Mouse (Mus musculus) forebrain, embryonic 13.5 days (tissue): ENCODE data around the gene Tns3. TPM values are rescaled to one million over a fixed set of nuclear protein-coding genes. Genes with fewer than 3 reads are reported as not detected.

ENCODE experiments used
- ATAC-seq: fragments of 200-750 bp; cut with Nextera tagmentation; 2 replicates; pipeline ENCODE4 v1.8.0; 2017
- H3K27ac ChIP-seq: fragments of 300-500 bp; sonication (generic); 2 replicates; pipeline ENCODE4 v1.5.1; 2015; ENCODE audit warnings: inconsistent platforms, mild to moderate bottlenecking, moderate library complexity
- H3K27me3 ChIP-seq: fragments of 300-500 bp; sonication (generic); 2 replicates; pipeline ENCODE4 v1.6.1; 2015; ENCODE audit warnings: mild to moderate bottlenecking, inconsistent platforms
- H3K36me3 ChIP-seq: fragments of 300-500 bp; sonication (generic); 2 replicates; pipeline ENCODE4 v1.6.1; 2015; ENCODE audit warnings: mild to moderate bottlenecking, inconsistent platforms; ENCODE audit not compliant: poor library complexity, severe bottlenecking
- H3K4me1 ChIP-seq: fragments of 300-500 bp; sonication (generic); 2 replicates; pipeline ENCODE4 v1.6.1; 2015; ENCODE audit warnings: inconsistent platforms
- H3K4me2 ChIP-seq: fragments of 300-500 bp; sonication (generic); 2 replicates; pipeline ENCODE4 v1.6.1; 2015; ENCODE audit warnings: inconsistent platforms, mild to moderate bottlenecking, moderate library complexity
- H3K4me3 ChIP-seq: fragments of 300-500 bp; sonication (generic); 2 replicates; pipeline ENCODE4 v1.5.1; 2015; ENCODE audit warnings: mild to moderate bottlenecking, inconsistent platforms
- H3K9ac ChIP-seq: fragments of 300-500 bp; sonication (generic); 2 replicates; pipeline ENCODE4 v1.6.1; 2015; ENCODE audit warnings: mild to moderate bottlenecking, inconsistent platforms
- H3K9me3 ChIP-seq: fragments of 300-500 bp; sonication (generic); replicated peaks from 2 replicates; pipeline ENCODE4 v1.6.1; 2016; ENCODE audit warnings: inconsistent platforms
- WGBS: fragments of 180-500 bp; shearing (Covaris S2); methylation state at CpG from one replicate; pipeline ENCODE4 v1.1.7; 2015; 5-methylcytosine and 5-hydroxymethylcytosine counted together
- polyA plus RNA-seq: library from polyadenylated mRNA; unstranded; fragments of >200 nt; fragmentation: Nextera tagmentation; extraction: Ambion mirVana; gene quantifications from 2 replicates; pipeline ENCODE4 v1.2.1, GENCODE M21; 2015

Tns3 gene
- polyA plus RNA-seq, 1 experiment from 2014 or later = 6.6 TPM

DNA sequence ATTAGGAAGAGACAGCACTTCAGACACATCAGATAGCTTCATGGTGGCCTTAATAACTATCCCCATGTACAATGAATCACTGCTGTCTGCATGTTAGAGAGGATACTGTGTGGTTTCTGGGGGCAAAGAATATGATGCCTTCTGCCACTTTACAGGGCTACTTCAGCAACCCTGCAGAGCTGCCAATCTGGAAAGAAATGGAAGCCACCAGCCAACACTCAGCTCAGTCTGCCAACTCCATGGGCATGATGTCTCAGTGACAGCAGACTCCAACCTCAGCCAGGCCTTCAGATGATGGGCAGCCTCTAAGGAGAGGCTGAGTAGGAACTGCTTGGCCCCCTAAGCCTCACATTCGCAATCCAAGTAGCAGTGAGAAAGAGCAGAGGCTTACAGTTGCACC, 61.7 kb downstream of the Tns3 start:
- Histone ChIP-seq H3K4me1 (no peaks in the 10 kb centered on the region), H3K4me3 (no peak overlapping the region), H3K36me3 (no peaks in the 10 kb centered on the region), H3K27me3 (no peaks in the 10 kb centered on the region), H3K9me3 (no peaks in the 10 kb centered on the region), H3K9ac (no peak overlapping the region), H3K27ac (no peak overlapping the region), H3K4me2 (no peak overlapping the region)
- ATAC-seq = no peak
- WGBS = 95% methylated on average over 1 of the region's 1 CpGs

DNA sequence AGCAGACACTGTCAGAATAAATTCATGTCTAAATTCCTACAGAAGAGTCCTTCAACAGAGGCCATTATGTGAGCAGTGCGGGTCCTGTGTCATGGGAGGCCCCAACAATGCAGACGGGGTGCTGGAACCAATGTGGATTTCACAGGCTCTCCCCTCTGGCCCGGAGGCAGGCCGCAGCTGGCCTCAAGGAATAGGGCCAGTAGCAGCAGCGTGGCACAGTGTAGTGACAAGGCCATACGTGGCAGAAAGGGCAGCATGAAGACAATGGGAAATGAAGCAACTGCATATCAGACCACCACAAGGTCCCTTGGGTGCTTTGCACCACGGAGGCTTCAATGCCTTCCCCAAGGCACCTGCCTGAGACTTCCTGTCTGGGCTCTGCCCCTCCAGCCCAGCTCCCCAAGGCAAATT, 62.9 kb downstream of the Tns3 start:
- H3K9me3 ChIP-seq = no peaks in the 10 kb centered on the region
- ATAC-seq = no peak
- no peak overlapping the region for H3K27ac ChIP-seq
- H3K9ac ChIP-seq = no peak overlapping the region
- no peak overlapping the region for H3K4me3 ChIP-seq
- H3K27me3 ChIP-seq = no peaks in the 10 kb centered on the region
- H3K36me3 ChIP-seq = no peaks in the 10 kb centered on the region
- no peaks in the 10 kb centered on the region for H3K4me1 ChIP-seq
- no peak overlapping the region for H3K4me2 ChIP-seq
- WGBS = 56% methylated on average over 7 of the region's 7 CpGs

DNA sequence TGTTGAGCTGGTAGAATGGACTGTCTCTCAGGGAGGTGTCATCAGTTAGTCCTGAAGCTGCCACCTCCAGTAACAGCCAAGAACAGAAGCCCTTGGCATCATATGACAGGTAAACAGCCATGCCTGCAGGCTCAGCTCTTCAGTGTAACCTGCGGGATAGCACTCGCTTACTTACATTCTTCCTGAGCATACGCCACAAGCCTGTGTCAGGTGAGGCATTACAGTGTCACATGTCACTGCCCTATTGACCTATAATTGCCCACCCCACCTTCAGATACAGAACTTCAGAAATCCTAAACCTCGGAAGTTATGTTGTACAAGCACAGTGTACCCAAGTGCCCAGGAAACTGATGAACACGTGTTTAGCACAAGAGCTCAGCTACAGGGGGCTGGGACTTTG, 68.7 kb downstream of the Tns3 start:
- no peaks in the 10 kb centered on the region for H3K9me3 ChIP-seq
- no peak overlapping the region for H3K9ac ChIP-seq
- H3K4me2 ChIP-seq = no peak overlapping the region
- H3K27ac ChIP-seq = no peak overlapping the region
- no peak for ATAC-seq
- H3K4me3 ChIP-seq = no peak overlapping the region
- H3K36me3 ChIP-seq = no peaks in the 10 kb centered on the region
- H3K4me1 ChIP-seq = no peaks in the 10 kb centered on the region
- WGBS = 93% methylated on average over 5 of the region's 5 CpGs
- no peaks in the 10 kb centered on the region for H3K27me3 ChIP-seq

DNA sequence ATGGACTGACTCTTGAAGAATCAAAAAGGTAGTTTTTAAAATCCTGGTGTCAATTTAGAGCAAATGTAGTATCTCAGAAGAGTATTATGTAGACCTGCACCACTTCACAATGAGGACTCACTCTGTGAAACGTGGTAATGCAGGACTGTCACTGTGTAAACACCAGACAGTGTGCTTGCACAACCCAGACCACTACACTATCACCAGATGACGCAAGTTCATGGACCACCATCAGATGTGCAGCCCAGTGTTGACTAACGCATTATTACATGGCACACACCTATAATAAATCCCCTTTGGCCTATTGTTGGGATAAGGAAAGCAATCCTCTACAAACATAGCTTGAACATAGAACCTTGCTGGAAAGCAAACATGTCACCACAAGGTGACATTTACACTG, 71.2 kb downstream of the Tns3 start:
- Histone ChIP-seq H3K36me3 (no peaks in the 10 kb centered on the region), H3K27ac (no peak overlapping the region), H3K9me3 (no peaks in the 10 kb centered on the region), H3K4me2 (no peak overlapping the region), H3K27me3 (no peaks in the 10 kb centered on the region), H3K4me1 (no peaks in the 10 kb centered on the region), H3K9ac (no peak overlapping the region), H3K4me3 (no peak overlapping the region)
- no peak for ATAC-seq
- 93% methylated on average over 3 of the region's 3 CpGs for WGBS

DNA sequence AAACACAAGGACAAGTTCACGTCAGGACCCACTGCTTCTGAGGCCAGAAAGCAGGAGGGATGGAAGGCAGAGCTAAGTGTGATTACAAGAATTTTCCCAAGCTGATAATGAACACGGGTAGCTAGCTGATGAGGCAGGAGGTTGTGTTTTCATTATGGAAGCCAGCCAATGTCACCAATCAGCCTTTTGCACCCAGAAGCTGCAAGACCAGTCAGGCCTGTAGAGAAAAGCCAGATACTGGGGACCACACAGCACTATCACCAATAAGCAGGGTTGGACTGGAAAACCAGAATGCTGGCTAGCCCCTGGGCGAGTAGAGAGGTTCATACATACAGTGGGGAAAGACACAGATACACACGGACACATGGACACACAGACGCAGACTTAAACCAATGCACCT, 73.1 kb downstream of the Tns3 start:
- H3K36me3 ChIP-seq = no peaks in the 10 kb centered on the region
- no peak overlapping the region for H3K27ac ChIP-seq
- H3K4me1 ChIP-seq = peaks cover 13% of the 10 kb centered on the region
- no peak overlapping the region for H3K4me3 ChIP-seq
- no peak overlapping the region for H3K9ac ChIP-seq
- H3K9me3 ChIP-seq = no peaks in the 10 kb centered on the region
- no peaks in the 10 kb centered on the region for H3K27me3 ChIP-seq
- no peak overlapping the region for H3K4me2 ChIP-seq
- 90% methylated on average over 5 of the region's 5 CpGs for WGBS
- ATAC-seq = no peak

DNA sequence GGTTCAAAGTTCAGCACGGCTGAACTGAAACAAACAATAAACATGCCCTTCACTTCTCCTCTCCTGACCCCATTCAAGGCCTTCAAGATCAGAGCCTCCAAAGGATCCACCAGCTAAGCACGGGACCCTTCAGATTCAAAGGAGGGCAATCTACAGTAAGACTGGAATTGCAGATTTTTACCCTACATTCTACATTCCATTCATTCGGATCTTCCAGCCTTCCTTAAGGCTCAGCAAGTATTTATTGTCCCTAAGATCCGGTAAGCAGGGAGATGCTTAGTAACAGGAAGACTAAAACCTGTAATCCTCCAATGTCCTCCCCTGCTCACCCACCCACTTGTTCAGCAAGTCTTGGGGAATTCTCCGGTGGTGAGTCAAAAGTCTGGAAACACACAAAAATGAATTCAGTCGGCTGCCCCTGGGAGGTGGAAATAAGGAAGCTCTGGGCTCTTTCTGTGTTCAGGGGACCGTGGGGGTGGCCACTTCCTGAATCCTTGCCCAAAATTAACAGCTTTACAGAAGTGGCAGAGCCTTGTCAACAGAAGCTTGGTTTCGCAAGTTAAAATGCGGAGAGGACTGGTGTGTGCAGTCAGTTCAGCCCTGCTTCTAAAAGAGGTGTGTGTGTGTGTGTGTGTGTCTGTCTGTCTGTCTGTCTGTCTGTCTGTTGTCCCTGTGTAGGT, 75.0 kb downstream of the Tns3 start:
- 69% methylated on average over 9 of the region's 9 CpGs for WGBS

DNA sequence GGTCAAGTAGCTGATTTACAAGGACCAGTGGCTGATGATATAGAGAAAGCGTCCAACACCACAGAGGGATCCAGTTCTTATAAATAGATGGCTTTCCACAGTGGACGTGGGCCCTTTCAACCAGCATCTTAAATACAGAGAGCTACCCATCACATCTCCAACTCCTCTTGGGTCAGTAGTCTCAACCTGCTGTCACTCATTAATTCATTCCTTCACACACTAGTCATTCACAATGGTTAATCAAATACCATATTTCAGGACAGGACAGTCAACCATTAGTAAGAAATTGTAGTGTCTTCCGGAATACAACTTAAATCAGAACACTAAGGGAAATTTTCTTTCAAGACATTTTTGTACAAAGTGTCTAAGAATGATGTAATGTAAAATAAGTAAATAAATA, 76.4 kb downstream of the Tns3 start:
- Histone ChIP-seq H3K4me1 (peaks cover 33% of the 10 kb centered on the region), H3K27ac (no peak overlapping the region), H3K4me2 (no peak overlapping the region), H3K36me3 (no peaks in the 10 kb centered on the region), H3K9ac (no peak overlapping the region), H3K27me3 (no peaks in the 10 kb centered on the region), H3K4me3 (no peak overlapping the region), H3K9me3 (no peaks in the 10 kb centered on the region)
- no peak for ATAC-seq
- WGBS = 89% methylated on average over 3 of the region's 3 CpGs

More for the DNA sequence above, 75.0 kb downstream of the Tns3 start:
- Histone ChIP-seq H3K9ac (no peak overlapping the region), H3K4me1 (peaks cover 32% of the 10 kb centered on the region), H3K4me3 (no peak overlapping the region), H3K27me3 (no peaks in the 10 kb centered on the region), H3K9me3 (no peaks in the 10 kb centered on the region), H3K4me2 (no peak overlapping the region), H3K27ac (no peak overlapping the region), H3K36me3 (no peaks in the 10 kb centered on the region)
- ATAC-seq = no peak

DNA sequence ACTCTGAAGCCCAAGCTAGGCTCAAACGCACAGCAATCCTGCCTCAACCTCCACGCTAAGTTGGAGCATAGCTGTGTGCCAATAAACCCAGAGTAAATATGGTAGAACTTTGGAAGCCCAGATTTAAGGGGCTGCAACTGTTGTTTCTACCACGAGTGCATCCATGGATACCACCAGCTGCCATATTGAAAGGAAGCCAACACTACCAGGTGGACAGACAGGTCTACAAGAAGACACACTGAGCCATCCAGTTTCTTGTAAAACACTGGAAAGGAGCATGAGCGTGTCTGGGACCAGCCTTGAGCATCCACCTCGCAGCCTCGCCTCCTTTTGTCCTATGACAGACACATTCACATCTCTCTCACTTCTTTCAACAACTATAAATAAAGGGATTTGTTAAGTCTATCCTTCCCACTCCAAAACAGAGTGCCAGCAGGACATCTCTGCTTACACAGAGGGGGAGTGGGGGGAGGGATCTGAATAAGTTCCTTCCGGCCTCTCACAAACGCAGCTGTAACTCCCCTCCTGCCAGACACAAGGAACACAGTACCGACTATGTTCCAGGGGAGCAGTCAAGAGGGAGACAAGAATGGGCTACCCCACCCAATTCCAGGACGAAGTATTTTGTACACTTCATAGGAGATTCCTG, 77.2 kb downstream of the Tns3 start:
- Histone ChIP-seq H3K9ac (no peak overlapping the region), H3K27ac (peak overlapping the region; percentile 32; the same call in 1 of the 2 replicates), H3K27me3 (no peaks in the 10 kb centered on the region), H3K4me2 (no peak overlapping the region), H3K9me3 (no peaks in the 10 kb centered on the region), H3K4me1 (peaks cover 33% of the 10 kb centered on the region), H3K4me3 (no peak overlapping the region), H3K36me3 (no peaks in the 10 kb centered on the region)
- no peak; the same call in 1 of the 2 replicates for ATAC-seq
- WGBS = 34% methylated on average over 10 of the region's 10 CpGs

DNA sequence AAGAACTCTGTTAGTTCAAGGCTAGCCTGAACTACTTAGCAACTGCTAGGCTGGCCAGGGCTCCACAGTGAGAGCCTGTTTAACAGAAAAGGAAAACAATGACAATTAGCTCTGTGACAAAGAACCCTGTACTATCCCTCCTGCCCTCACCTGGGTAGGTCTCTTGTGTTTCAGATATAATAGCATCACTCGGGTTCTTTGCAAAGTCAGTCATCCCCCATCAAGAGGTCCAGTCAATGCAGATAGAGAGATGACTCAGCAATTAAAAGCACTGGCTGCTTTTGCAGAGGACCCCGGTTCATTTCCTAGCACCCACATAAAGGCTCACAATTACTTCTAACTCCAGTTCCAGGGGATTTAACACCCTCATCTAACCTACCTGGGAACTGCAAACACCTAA, 78.0 kb downstream of the Tns3 start:
- no peaks in the 10 kb centered on the region for H3K27me3 ChIP-seq
- no peak overlapping the region for H3K4me2 ChIP-seq
- no peak overlapping the region for H3K4me3 ChIP-seq
- ATAC-seq = no peak
- no peaks in the 10 kb centered on the region for H3K36me3 ChIP-seq
- H3K9me3 ChIP-seq = no peaks in the 10 kb centered on the region
- WGBS = 69% methylated on average over 2 of the region's 2 CpGs
- peaks cover 33% of the 10 kb centered on the region for H3K4me1 ChIP-seq
- H3K27ac ChIP-seq = no peak overlapping the region
- H3K9ac ChIP-seq = no peak overlapping the region

DNA sequence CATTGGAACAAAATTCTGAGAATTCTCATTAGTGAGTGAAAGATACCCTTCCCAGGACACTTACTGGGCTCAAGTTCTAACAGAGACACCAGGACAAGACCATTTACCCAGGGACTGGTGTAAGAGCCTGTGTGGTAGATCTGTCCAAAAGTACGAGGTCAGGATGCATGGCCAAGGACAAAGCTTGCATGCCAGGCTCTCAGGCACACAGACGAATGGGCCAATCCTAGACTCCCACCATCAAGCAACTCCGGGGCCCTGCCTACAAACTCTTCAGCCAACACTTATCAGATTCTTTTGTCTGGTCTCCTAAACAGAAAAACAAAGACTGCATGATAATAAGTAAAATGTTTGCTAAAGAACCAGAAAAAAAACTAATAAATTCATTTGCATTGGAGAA, 78.6 kb downstream of the Tns3 start:
- no peak for ATAC-seq
- H3K9ac ChIP-seq = no peak overlapping the region
- 0 out of 2 replicates have a peak overlapping the region, but pooled peaks have one; percentile 51 for H3K27ac ChIP-seq
- no peaks in the 10 kb centered on the region for H3K36me3 ChIP-seq
- H3K4me1 ChIP-seq = peaks cover 33% of the 10 kb centered on the region
- no peaks in the 10 kb centered on the region for H3K27me3 ChIP-seq
- H3K4me3 ChIP-seq = no peak overlapping the region
- no peaks in the 10 kb centered on the region for H3K9me3 ChIP-seq
- H3K4me2 ChIP-seq = no peak overlapping the region
- 51% methylated on average over 3 of the region's 3 CpGs for WGBS

DNA sequence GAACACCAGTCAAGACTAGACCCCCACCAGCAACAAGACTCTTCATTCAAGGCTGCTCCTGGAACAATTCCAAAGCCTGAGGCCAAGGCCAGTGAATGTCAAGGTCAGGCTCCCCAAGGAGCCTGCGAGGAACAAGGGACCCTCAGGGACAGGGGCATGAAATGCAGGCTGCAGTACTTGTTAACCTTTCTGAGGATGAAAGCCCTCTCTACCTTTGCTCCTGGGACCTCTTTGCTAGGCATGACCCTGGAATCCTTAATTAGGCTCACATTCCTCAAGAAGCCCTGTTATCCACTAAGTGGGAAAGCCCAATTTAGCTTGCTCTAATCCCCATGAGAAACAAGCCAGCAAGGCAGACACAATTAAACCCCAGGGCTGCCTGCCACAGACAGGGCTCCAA, 79.4 kb downstream of the Tns3 start:
- Histone ChIP-seq H3K4me1 (peaks cover 33% of the 10 kb centered on the region), H3K36me3 (no peaks in the 10 kb centered on the region), H3K4me3 (no peak overlapping the region), H3K4me2 (no peak overlapping the region), H3K27ac (peak overlapping the region; percentile 51; the same call in 1 of the 2 replicates), H3K9ac (no peak overlapping the region), H3K27me3 (no peaks in the 10 kb centered on the region), H3K9me3 (no peaks in the 10 kb centered on the region)
- 0 out of 2 replicates have a peak, but pooled peaks have one; percentile 26 for ATAC-seq
- WGBS = 0% methylated on average over 1 of the region's 1 CpGs

DNA sequence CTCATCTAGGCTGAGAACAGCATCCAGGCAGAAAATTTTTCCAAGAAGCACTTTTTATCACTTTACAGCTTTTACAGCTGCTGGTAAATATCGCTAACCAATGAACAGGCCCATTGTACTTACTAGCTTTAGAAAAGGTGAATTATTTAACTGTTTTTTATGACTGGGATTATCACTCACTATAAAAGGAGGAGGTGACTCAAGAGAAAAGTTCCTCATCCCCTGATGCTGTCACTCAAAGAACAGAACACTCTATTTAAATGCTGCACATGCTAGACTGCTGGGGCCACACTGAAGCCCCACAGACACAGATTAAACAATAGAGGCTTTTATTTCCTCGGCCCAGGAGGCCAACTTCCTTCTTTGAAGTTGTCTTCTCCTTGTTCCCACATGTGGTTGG, 80.0 kb downstream of the Tns3 start:
- Histone ChIP-seq H3K4me2 (no peak overlapping the region), H3K4me1 (peaks cover 33% of the 10 kb centered on the region), H3K36me3 (no peaks in the 10 kb centered on the region), H3K4me3 (no peak overlapping the region), H3K27me3 (no peaks in the 10 kb centered on the region), H3K9me3 (no peaks in the 10 kb centered on the region), H3K27ac (peak overlapping the region; percentile 17; the same call in 1 of the 2 replicates), H3K9ac (no peak overlapping the region)
- 45% methylated on average over 2 of the region's 2 CpGs for WGBS
- ATAC-seq = no peak

DNA sequence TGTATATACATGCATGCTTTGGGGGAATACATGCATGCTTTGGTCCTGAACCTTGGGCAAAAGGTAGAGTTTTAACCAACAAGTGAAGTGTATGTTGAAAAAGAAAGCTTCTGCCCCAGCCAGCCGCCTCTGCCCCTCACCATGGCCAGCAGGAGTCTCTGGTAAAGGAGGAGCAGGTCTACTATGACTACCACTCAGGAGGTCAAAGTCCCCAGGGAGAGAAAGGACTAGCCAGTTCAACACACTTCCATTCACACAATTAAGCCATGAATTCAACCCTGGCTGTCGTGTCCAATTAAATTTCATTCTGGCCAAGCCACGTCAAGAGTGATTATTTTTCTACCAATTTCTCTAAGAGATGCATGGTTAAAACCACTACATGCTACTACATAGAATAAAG, 81.2 kb downstream of the Tns3 start:
- H3K4me2 ChIP-seq = no peak overlapping the region
- WGBS = 85% methylated on average over 3 of the region's 3 CpGs
- no peak overlapping the region for H3K27ac ChIP-seq
- H3K36me3 ChIP-seq = no peaks in the 10 kb centered on the region
- no peaks in the 10 kb centered on the region for H3K27me3 ChIP-seq
- ATAC-seq = no peak
- H3K9me3 ChIP-seq = no peaks in the 10 kb centered on the region
- H3K4me3 ChIP-seq = no peak overlapping the region
- peaks cover 33% of the 10 kb centered on the region for H3K4me1 ChIP-seq
- no peak overlapping the region for H3K9ac ChIP-seq
